Mouse (Mus musculus) midbrain, postnatal 0 days (tissue): ENCODE data around the gene Brd1. TPM values are rescaled to one million over a fixed set of nuclear protein-coding genes. Genes with fewer than 3 reads are reported as not detected.

Experiments used
- ATAC-seq: fragments of 200-750 bp; cut with Nextera tagmentation; 2 replicates; pipeline ENCODE4 v1.8.0; 2017; ENCODE audit warnings: moderate number of reproducible peaks, mild to moderate bottlenecking, moderate TSS enrichment, moderate library complexity; ENCODE audit not compliant: low FRiP score
- DNase-seq: peaks from one replicate; pipeline ENCODE4 v3.0.0-alpha.2; 2015; ENCODE audit warnings: low spot score
- H3K27ac ChIP-seq: fragments of 300-500 bp; sonication (generic); 2 replicates; pipeline ENCODE4 v1.5.1; 2014; ENCODE audit warnings: low read depth, mild to moderate bottlenecking, low read length, mixed read lengths
- H3K27me3 ChIP-seq: fragments of 300-500 bp; sonication (generic); 2 replicates; pipeline ENCODE4 v1.6.1; 2014; ENCODE audit warnings: low read length, control low read depth, mixed read lengths; ENCODE audit not compliant: insufficient read depth
- H3K36me3 ChIP-seq: fragments of 300-500 bp; sonication (generic); 2 replicates; pipeline ENCODE4 v1.6.1; 2014; ENCODE audit warnings: low read length, control low read depth, mixed read lengths; ENCODE audit not compliant: insufficient read depth
- H3K4me1 ChIP-seq: fragments of 300-500 bp; sonication (generic); 2 replicates; pipeline ENCODE4 v1.6.1; 2014; ENCODE audit warnings: mild to moderate bottlenecking, control low read depth, antibody characterized with exemption, low read length, mixed read lengths; ENCODE audit not compliant: insufficient read depth
- H3K4me2 ChIP-seq: fragments of 300-500 bp; sonication (generic); 2 replicates; pipeline ENCODE4 v1.6.1; 2014; ENCODE audit warnings: low read depth, mild to moderate bottlenecking, low read length, mixed read lengths; ENCODE audit not compliant: poor library complexity, severe bottlenecking
- H3K4me3 ChIP-seq: fragments of 300-500 bp; sonication (generic); 2 replicates; pipeline ENCODE4 v1.5.1; 2014; ENCODE audit warnings: low read depth, mild to moderate bottlenecking, low read length, moderate library complexity
- H3K9ac ChIP-seq: fragments of 300-500 bp; sonication (generic); replicated peaks from 2 replicates; pipeline ENCODE4 v1.6.1; 2014; ENCODE audit warnings: mild to moderate bottlenecking, low read length, moderate library complexity, mixed read lengths; ENCODE audit not compliant: poor library complexity, severe bottlenecking
- H3K9me3 ChIP-seq: fragments of 300-500 bp; sonication (generic); 2 replicates; pipeline ENCODE4 v1.6.1; 2016; ENCODE audit warnings: low read length, control low read depth
- CTCF ChIP-seq: IDR thresholded peaks from 2 replicates; pipeline ENCODE4 v1.5.1; 2016; ENCODE audit warnings: antibody characterized with exemption, mild to moderate bottlenecking
- WGBS: fragments of 180-500 bp; shearing (Covaris S2); extraction: QIAGEN DNeasy Blood & Tissue Kit; methylation state at CpG from one replicate; pipeline ENCODE4 v1.1.7; 2014; 5-methylcytosine and 5-hydroxymethylcytosine counted together
- polyA plus RNA-seq: library from polyadenylated mRNA; unstranded; fragments of >200 nt; fragmentation: Nextera tagmentation; extraction: Ambion mirVana; gene quantifications from 2 replicates; pipeline ENCODE4 v1.2.1, GENCODE M21; 2015
- total RNA-seq: library from RNA; depleted of rRNA; stranded (reverse); fragments of >200 nt; gene quantifications from 2 replicates; pipeline ENCODE4 v1.2.3, GENCODE M21; 2014

The Brd1 gene
- total and polyA plus RNA-seq, 2 experiments from 2014 or later = 11.7 to 42.2 TPM

DNA sequence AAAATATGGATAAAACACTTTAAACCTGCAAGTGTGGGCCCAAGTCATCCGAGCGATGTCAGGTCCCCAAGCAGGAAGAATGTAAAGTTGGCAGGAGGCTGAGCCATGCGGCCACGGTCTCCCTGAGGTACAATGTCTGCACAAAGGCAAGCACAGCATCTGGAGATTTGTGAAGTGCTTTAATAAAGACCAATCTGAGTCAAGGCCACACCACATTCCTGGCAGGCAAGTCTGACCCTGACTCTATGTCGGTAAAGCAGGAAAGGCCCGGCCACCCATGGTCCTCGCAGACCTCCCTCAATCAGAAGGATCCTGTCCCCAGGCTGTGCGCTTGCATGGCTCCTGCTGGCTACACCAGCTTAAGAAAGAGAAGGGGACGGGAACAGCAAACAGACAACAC lies 41.3 kb downstream of the Brd1 start:
- 77% methylated on average over 9 of the region's 9 CpGs for WGBS
- no peak overlapping the region for H3K9ac ChIP-seq
- no peaks in the 10 kb centered on the region for H3K9me3 ChIP-seq
- H3K4me1 ChIP-seq = no peaks in the 10 kb centered on the region
- ATAC-seq = no peak
- no peak overlapping the region for H3K4me3 ChIP-seq
- no peak overlapping the region for H3K27ac ChIP-seq
- no peak for TF ChIP-seq CTCF
- H3K36me3 ChIP-seq = peaks cover 56% of the 10 kb centered on the region
- H3K27me3 ChIP-seq = no peaks in the 10 kb centered on the region
- no peak overlapping the region for H3K4me2 ChIP-seq
- no peak for DNase-seq

- Histone ChIP-seq H3K9me3 (no peaks in the 10 kb centered on the region), H3K4me3 (no peak overlapping the region), H3K27ac (no peak overlapping the region), H3K4me2 (no peak overlapping the region), H3K4me1 (no peaks in the 10 kb centered on the region), H3K9ac (no peak overlapping the region), H3K27me3 (no peaks in the 10 kb centered on the region), H3K36me3 (peaks cover 55% of the 10 kb centered on the region)
- DNase-seq = no peak
- no peak for ATAC-seq
- TF ChIP-seq CTCF = no peak
- 93% methylated on average over 12 of the region's 12 CpGs for WGBS
Measured at GRCm38 (mm10) chr15:88691129-88691528, 42.9 kb downstream of the Brd1 start.

DNA sequence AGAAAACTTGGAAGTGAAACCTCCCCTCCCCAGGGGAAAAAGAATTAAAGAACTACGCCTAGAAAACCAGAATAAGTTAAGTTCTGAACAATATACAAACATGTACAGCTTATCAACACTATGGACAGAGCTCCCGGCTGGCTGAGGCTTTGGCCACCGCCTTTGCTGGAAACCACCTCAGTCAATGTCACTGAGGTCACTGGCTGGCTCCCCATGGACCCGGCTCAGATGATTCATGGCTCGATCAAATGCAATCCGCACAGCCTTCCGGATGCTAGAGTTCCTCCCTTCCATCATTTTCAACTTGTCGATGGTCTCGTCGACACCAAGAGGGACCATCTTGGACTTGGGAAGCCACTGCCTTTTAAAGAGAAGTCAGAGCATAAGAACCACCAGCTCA lies 45.9 kb downstream of the Brd1 start:
- Histone ChIP-seq H3K4me2 (no peak overlapping the region), H3K4me1 (no peaks in the 10 kb centered on the region), H3K27me3 (no peaks in the 10 kb centered on the region), H3K4me3 (no peak overlapping the region), H3K9me3 (no peaks in the 10 kb centered on the region), H3K27ac (no peak overlapping the region), H3K9ac (no peak overlapping the region), H3K36me3 (peaks cover 35% of the 10 kb centered on the region)
- no peak for TF ChIP-seq CTCF
- WGBS = 90% methylated on average over 10 of the region's 10 CpGs
- DNase-seq = no peak
- ATAC-seq = no peak

- Histone ChIP-seq H3K36me3 (peaks cover 35% of the 10 kb centered on the region), H3K4me2 (no peak overlapping the region), H3K4me1 (no peaks in the 10 kb centered on the region), H3K9me3 (no peaks in the 10 kb centered on the region), H3K27ac (no peak overlapping the region), H3K27me3 (no peaks in the 10 kb centered on the region), H3K9ac (no peak overlapping the region), H3K4me3 (no peak overlapping the region)
- TF ChIP-seq CTCF = no peak
- ATAC-seq = no peak
- 90% methylated on average over 5 of the region's 5 CpGs for WGBS
- no peak for DNase-seq
Measured at GRCm38 (mm10) chr15:88686725-88687124, 47.3 kb downstream of the Brd1 start.

DNA sequence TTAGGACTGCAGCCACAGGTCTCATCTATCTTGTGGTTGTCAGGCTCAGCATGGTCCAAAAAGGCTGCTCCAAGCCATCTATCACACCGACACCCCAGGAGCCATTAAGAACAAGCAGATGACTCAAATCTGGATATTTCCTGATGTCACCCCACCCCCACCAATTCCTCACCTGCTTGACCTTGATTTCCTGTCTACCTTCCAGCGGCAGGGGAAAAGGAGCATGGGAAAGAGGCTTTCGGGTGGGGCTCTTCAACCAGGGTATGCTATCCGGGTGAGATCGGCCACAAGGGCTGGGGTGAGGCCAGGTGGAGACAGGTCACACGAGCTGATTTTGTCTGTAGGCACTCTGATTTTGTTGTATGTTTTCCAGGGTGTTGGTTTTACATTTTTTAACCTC lies 50.0 kb downstream of the Brd1 start:
- DNase-seq = no peak

DNA sequence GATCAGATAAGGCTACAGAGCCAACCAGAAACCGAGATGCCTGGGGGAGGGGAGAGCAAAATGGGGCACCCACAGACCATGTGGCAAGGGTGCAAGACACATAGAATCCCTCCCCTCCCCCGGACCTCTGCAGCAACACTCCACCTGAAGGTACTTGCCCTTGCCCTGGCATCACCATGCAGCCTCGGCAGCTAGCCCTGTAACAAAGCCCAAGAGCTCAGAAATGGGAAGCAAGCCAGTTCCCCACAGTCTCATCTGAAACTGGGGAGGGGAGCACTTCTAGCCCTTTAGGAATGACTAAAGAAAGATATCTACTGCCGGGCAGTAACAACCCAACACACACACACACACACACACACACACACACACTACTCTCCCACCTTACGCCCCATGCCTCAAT lies 53.1 kb downstream of the Brd1 start:
- no peak overlapping the region for H3K4me3 ChIP-seq
- no peaks in the 10 kb centered on the region for H3K4me1 ChIP-seq
- H3K9me3 ChIP-seq = no peaks in the 10 kb centered on the region
- H3K9ac ChIP-seq = no peak overlapping the region
- H3K36me3 ChIP-seq = no peaks in the 10 kb centered on the region
- ATAC-seq (no peak), DNase-seq (no peak)
- H3K27me3 ChIP-seq = no peaks in the 10 kb centered on the region
- H3K4me2 ChIP-seq = no peak overlapping the region
- 56% methylated on average over 5 of the region's 5 CpGs for WGBS
- no peak for TF ChIP-seq CTCF
- H3K27ac ChIP-seq = no peak overlapping the region

More for the DNA sequence above, 50.0 kb downstream of the Brd1 start:
- Histone ChIP-seq H3K4me1 (no peaks in the 10 kb centered on the region), H3K27me3 (no peaks in the 10 kb centered on the region), H3K4me2 (no peak overlapping the region), H3K27ac (no peak overlapping the region), H3K9ac (no peak overlapping the region), H3K9me3 (no peaks in the 10 kb centered on the region), H3K4me3 (no peak overlapping the region), H3K36me3 (peaks cover 12% of the 10 kb centered on the region)
- ATAC-seq = no peak
- 94% methylated on average over 6 of the region's 6 CpGs for WGBS
- TF ChIP-seq CTCF = no peak

- H3K36me3 ChIP-seq = no peaks in the 10 kb centered on the region
- no peaks in the 10 kb centered on the region for H3K27me3 ChIP-seq
- H3K9ac ChIP-seq = no peak overlapping the region
- no peak overlapping the region for H3K4me3 ChIP-seq
- WGBS = 86% methylated on average over 5 of the region's 5 CpGs
- ATAC-seq = no peak
- TF ChIP-seq CTCF = no peak
- no peaks in the 10 kb centered on the region for H3K9me3 ChIP-seq
- no peak overlapping the region for H3K4me2 ChIP-seq
- H3K4me1 ChIP-seq = no peaks in the 10 kb centered on the region
- DNase-seq = no peak
- H3K27ac ChIP-seq = no peak overlapping the region
Measured at GRCm38 (mm10) chr15:88677568-88677967, 56.5 kb downstream of the Brd1 start.
